Comparison of ENCODE assay signal across 35 mouse cellular contexts in genomic region chr8:13415879-13416278, GRCm38 (mm10). TPM values are rescaled to one million over a fixed set of nuclear protein-coding genes. Genes with fewer than 3 reads are reported as not detected.
DNase-seq lines count a peak whose midpoint lies in the region; TF ChIP-seq lines count a peak whose summit lies in the region.
"Had no signal": no experiment of that assay in that cellular context is flagged by ENCODE, and none has a peak within 500 bp of the region (broad histone marks: within the 10 kb centered on the region; RNA-seq: fewer than 3 reads in every experiment).

No protein-coding gene starts in this region.

- DNase-seq in cerebellum, postnatal 10 days, result peak; percentile 25 to 36
- DNase-seq in cerebellum, postnatal 4 days (ENCODE audit: low spot score in 2 of 2), result no peak
- peak; percentile 64 for DNase-seq in gastrocnemius, adult 2 months
- DNase-seq in gastrocnemius, postnatal 14 days, result no peak
- DNase-seq in left cerebral cortex, adult 18-20 months (ENCODE audit: low spot score in 2 of 2), result peak; percentile 36 to 49
- DNase-seq in left cerebral cortex, adult 11 months (ENCODE audit: low spot score), result no peak
- peak; percentile 38 to 55 for DNase-seq in gastrocnemius, postnatal 36 days
- DNase-seq in kidney, adult 9 months, result no peak
- DNase-seq: adrenal gland, adult 2 months; adrenal gland, postnatal 36 days; cerebellum, adult 9-10 months; heart, postnatal 10 days; kidney, adult 11 months; kidney, postnatal 25 days; liver; lung, adult 2 months; lung, postnatal 10 days; midbrain, embryonic 14.5 days; retina, postnatal 1 day; thymus, postnatal 25 days had no signal

- TF ChIP-seq CTCF in gastrocnemius, adult 2 months (IDR thresholded peaks at IDR 0.05), result no peak

- H3K4me3 ChIP-seq in gastrocnemius, adult 2 months, result no peak overlapping the region
- H3K4me3 ChIP-seq: erythroblast, embryonic 14.5 days; heart, embryonic 13.5 days; hindbrain, embryonic 10.5 days; hindbrain, embryonic 15.5 days; kidney, embryonic 15.5 days; neural tube, embryonic 15.5 days; stomach, embryonic 15.5 days had no signal

- no peak overlapping the region for H3K27ac ChIP-seq in gastrocnemius, adult 2 months
- H3K27ac ChIP-seq: heart, embryonic 13.5 days; hindbrain, embryonic 10.5 days; hindbrain, embryonic 15.5 days; kidney, embryonic 15.5 days; liver, embryonic 14.5 days; macrophage; neural tube, embryonic 15.5 days; stomach, embryonic 15.5 days had no signal

- intact Hi-C loops in gastrocnemius, adult 2 months (cut with DNase I), result no loop called here
- intact Hi-C loops in gastrocnemius, postnatal 14 days (cut with DNase I; ENCODE audit: low total_unique reads), result no loop called here
- intact Hi-C loops in gastrocnemius, postnatal 36 days (cut with DNase I), result no loop called here

RNA-seq across cellular contexts. Expression of gene Grk1, which starts 11.0 kb away (rescaled TPM):
- total RNA-seq in gastrocnemius, adult 2 months (2021), result not detected
- total RNA-seq in gastrocnemius, postnatal 14 days (2021), result under 1 TPM in 1 of 2 experiments, not detected in 1; 0.02 TPM
- not detected for total RNA-seq in left cerebral cortex, adult 18-20 months (2021)
- under 1 TPM in 1 of 2 experiments, not detected in 1; 0.03 TPM for total RNA-seq in gastrocnemius, postnatal 36 days (2021)
- total RNA-seq: adrenal gland, adult 2 months; adrenal gland, postnatal 36 days; CH12.LX; layer of hippocampus, adult 18-20 months; monocyte, adult 5-6 weeks had no signal

RNA-seq across cellular contexts. Expression of gene Tmem255b, which starts 19.1 kb away (rescaled TPM):
- total RNA-seq in gastrocnemius, adult 2 months (2021), result 1 to 10 TPM; 2.6 to 3.1 TPM
- 1 to 10 TPM; 4.3 to 4.8 TPM for total RNA-seq in gastrocnemius, postnatal 14 days (2021)
- total RNA-seq in left cerebral cortex, adult 18-20 months (2021), result 1 to 10 TPM; 4.3 to 4.7 TPM
- 1 to 10 TPM; 2.7 to 2.8 TPM for total RNA-seq in gastrocnemius, postnatal 36 days (2021)
- total RNA-seq: CH12.LX; monocyte, adult 5-6 weeks had no signal

RNA-seq across cellular contexts. Expression of gene Atp4b, which starts 19.3 kb away (rescaled TPM):
- total RNA-seq in gastrocnemius, adult 2 months (2021), result not detected
- not detected for total RNA-seq in gastrocnemius, postnatal 14 days (2021)
- total RNA-seq in left cerebral cortex, adult 18-20 months (2021), result not detected
- not detected for total RNA-seq in gastrocnemius, postnatal 36 days (2021)
- total RNA-seq: CH12.LX; ES-E14; heart, postnatal 10 days; layer of hippocampus, adult 18-20 months; layer of hippocampus, postnatal 10 days; left cerebral cortex, adult 8-10 months; monocyte, adult 5-6 weeks had no signal

Comparison
In these comparisons a context has a peak if more than half of its experiments do, and no peak if none do; other contexts are left out.
1. DNase-seq: peak in cerebellum, postnatal 10 days (2 of 2), gastrocnemius, adult 2 months (single experiment), left cerebral cortex, adult 18-20 months (2 of 2) and gastrocnemius, postnatal 36 days (2 of 2); none in cerebellum, postnatal 4 days (0 of 2), gastrocnemius, postnatal 14 days (single experiment), left cerebral cortex, adult 11 months (single experiment) and kidney, adult 9 months (single experiment).